In the genomic region with DNA sequence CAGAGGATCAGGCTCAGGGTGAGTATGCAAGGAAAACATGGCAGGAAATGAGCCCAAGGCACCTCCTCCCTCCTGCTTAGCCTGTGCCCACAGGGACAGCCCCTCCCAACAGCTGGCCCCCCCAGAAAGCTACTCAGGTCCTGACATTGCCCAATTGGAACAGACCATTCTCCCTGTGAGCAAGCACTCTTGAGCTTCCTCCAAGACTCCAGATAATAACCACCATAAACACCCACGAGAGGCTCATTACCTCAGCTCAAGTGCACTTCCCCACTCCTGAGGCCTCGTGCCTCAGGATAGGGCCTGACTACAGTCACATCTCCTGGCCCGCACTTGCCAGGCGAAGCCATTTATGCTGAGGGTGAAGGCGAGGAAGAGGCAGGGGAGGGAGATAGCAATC, we compare ENCODE assay signal across 24 mouse cellular contexts.
DNase-seq lines count a peak whose midpoint lies in the region; ATAC-seq lines count a peak whose summit lies in the region.
"Had no signal": no experiment of that assay in that cellular context is flagged by ENCODE, and none has a peak within 500 bp of the region (broad histone marks: within the 10 kb centered on the region; RNA-seq: fewer than 3 reads in every experiment).

No protein-coding gene starts in this region.

- 0 out of 2 replicates have a peak overlapping the region, but pooled peaks have one; percentile 29 for H3K27ac ChIP-seq in heart, embryonic 16.5 days (ENCODE audit: low read length)
- 0 out of 2 replicates have a peak overlapping the region, but pooled peaks have one; percentile 35 for H3K27ac ChIP-seq in lung, embryonic 15.5 days
- H3K27ac ChIP-seq in hindbrain, embryonic 10.5 days = no peak overlapping the region
- H3K27ac ChIP-seq: embryonic facial prominence, embryonic 13.5 days; forebrain, embryonic 10.5 days; limb, embryonic 10.5 days; midbrain, embryonic 12.5 days had no signal

- H3K27me3 ChIP-seq in heart, embryonic 16.5 days (ENCODE audit: control insufficient read depth, insufficient read depth, low read length) = no peaks in the 10 kb centered on the region
- H3K27me3 ChIP-seq in lung, embryonic 15.5 days = no peaks in the 10 kb centered on the region
- no peaks in the 10 kb centered on the region for H3K27me3 ChIP-seq in hindbrain, embryonic 10.5 days (ENCODE audit: insufficient read depth, poor library complexity, severe bottlenecking)
- H3K27me3 ChIP-seq: embryonic facial prominence, embryonic 13.5 days; heart, embryonic 12.5 days; midbrain, embryonic 12.5 days; Patski had no signal

- no peak overlapping the region for H3K9ac ChIP-seq in heart, embryonic 16.5 days (ENCODE audit: low read length)
- H3K9ac ChIP-seq in lung, embryonic 15.5 days = no peak overlapping the region
- H3K9ac ChIP-seq: embryonic facial prominence, embryonic 13.5 days; heart, embryonic 12.5 days; liver, postnatal 0 days; midbrain, embryonic 12.5 days had no signal

- 61% methylated on average over 5 of the region's 5 CpGs for WGBS in heart, embryonic 16.5 days
- 67% methylated on average over 5 of the region's 5 CpGs for WGBS in lung, embryonic 15.5 days
- 87% methylated on average over 5 of the region's 5 CpGs for WGBS in hindbrain, embryonic 10.5 days

- H3K4me2 ChIP-seq in heart, embryonic 16.5 days (ENCODE audit: low read depth, low read length) = no peak overlapping the region
- no peak overlapping the region for H3K4me2 ChIP-seq in lung, embryonic 15.5 days
- H3K4me2 ChIP-seq: embryonic facial prominence, embryonic 13.5 days; heart, embryonic 12.5 days; midbrain, embryonic 12.5 days had no signal

- H3K9me3 ChIP-seq in heart, embryonic 16.5 days (replicated peaks; ENCODE audit: control insufficient read depth, low read length) = peaks cover 14% of the 10 kb centered on the region
- no peaks in the 10 kb centered on the region; the same call in 1 of the 2 replicates for H3K9me3 ChIP-seq in lung, embryonic 15.5 days
- peaks cover 19% of the 10 kb centered on the region for H3K9me3 ChIP-seq in hindbrain, embryonic 10.5 days
- H3K9me3 ChIP-seq: limb, embryonic 10.5 days had no signal

- no peak for ATAC-seq in heart, embryonic 16.5 days (replicated peaks; ENCODE audit: extremely low read depth, insufficient read depth, low FRiP score)
- peak; percentile 31; the same call in 1 of the 2 replicates for ATAC-seq in lung, embryonic 15.5 days (ENCODE audit: borderline replicate concordance, extremely low read depth, low FRiP score, low TSS enrichment)
- ATAC-seq: hindbrain, embryonic 16.5 days; liver, postnatal 0 days; Patski had no signal

- H3K4me1 ChIP-seq in heart, embryonic 16.5 days (ENCODE audit: control insufficient read depth, insufficient read depth, low read length) = no peaks in the 10 kb centered on the region
- peaks cover 8% of the 10 kb centered on the region for H3K4me1 ChIP-seq in lung, embryonic 15.5 days
- peaks cover 5% of the 10 kb centered on the region for H3K4me1 ChIP-seq in hindbrain, embryonic 10.5 days (replicated peaks)
- H3K4me1 ChIP-seq: midbrain, embryonic 12.5 days had no signal

- DNase-seq in heart, adult 18-20 months = no peak
- DNase-seq in fibroblast of lung, adult 2 months (ENCODE audit: low read depth) = peak; percentile 29
- peak; percentile 65 to 88 for DNase-seq in lung, postnatal 4 days
- DNase-seq in hindbrain, embryonic 10.5 days (ENCODE audit: low spot score) = no peak
- no peak for DNase-seq in urinary bladder, adult 2 months (ENCODE audit: low spot score)
- no peak for DNase-seq in layer of hippocampus, postnatal 25 days (ENCODE audit: extremely low spot score in 1 of 2, low spot score in 1 of 2)
- DNase-seq: adrenal gland, adult 8-10 months; cerebellum, adult 9-11 months; heart, postnatal 36 days; kidney, adult 2 months; kidney, postnatal 14 days; liver, postnatal 0 days; retina, postnatal 1 day; right cerebral cortex, postnatal 4 days; thymus, adult 2 months had no signal

- peaks cover 24% of the 10 kb centered on the region for H3K36me3 ChIP-seq in heart, embryonic 16.5 days (ENCODE audit: control insufficient read depth, insufficient read depth)
- H3K36me3 ChIP-seq in lung, embryonic 15.5 days = peaks cover 12% of the 10 kb centered on the region; the same call in 1 of the 2 replicates
- peaks cover 71% of the 10 kb centered on the region for H3K36me3 ChIP-seq in hindbrain, embryonic 10.5 days

- no peak overlapping the region for H3K4me3 ChIP-seq in heart, embryonic 16.5 days (ENCODE audit: low read length)
- H3K4me3 ChIP-seq in lung, embryonic 15.5 days = no peak overlapping the region
- no peak overlapping the region for H3K4me3 ChIP-seq in hindbrain, embryonic 10.5 days
- H3K4me3 ChIP-seq: embryonic facial prominence, embryonic 13.5 days; forebrain, embryonic 10.5 days; heart, embryonic 12.5 days; limb, embryonic 10.5 days; midbrain, embryonic 12.5 days had no signal

Comparison
In these comparisons a context has a peak if more than half of its experiments do, and no peak if none do; other contexts are left out.
1. DNase-seq: peak in fibroblast of lung, adult 2 months (single experiment) and lung, postnatal 4 days (2 of 2); none in heart, adult 18-20 months (0 of 2), hindbrain, embryonic 10.5 days (single experiment), urinary bladder, adult 2 months (single experiment) and layer of hippocampus, postnatal 25 days (0 of 2).